Mouse (Mus musculus) cerebellum, adult 9-11 months (tissue): Measurements from ENCODE around the gene Gm28168.
"Not testable (repeated sequence)": the region's sequence is repeated elsewhere in the genome, so short reads cannot be mapped to it uniquely, and the experiment has no call there.

ENCODE experiments used
- DNase-seq: peaks from one replicate; pipeline ENCODE4 v3.0.0; 2022

The Gm28168 gene

GRCm38 (mm10) chr1:117927715-117928114 lies at the start of gene Gm28168:
Gene Gm28168, plus strand, starts transcription at chr1:117928015.
- DNase-seq = not testable (repeated sequence)

- no peak for DNase-seq
These were observed 37.8 kb downstream of the Gm28168 start, which contains the start of gene Gm7145 for GRCm38 (mm10) chr1:117965639-117966038. Gene Gm7145, plus strand, starts transcription at chr1:117965939.
